Mouse (Mus musculus) lung, embryonic 14.5 days (tissue): Measurements from ENCODE around the gene Brsk1. TPM values are rescaled to one million over a fixed set of nuclear protein-coding genes. Genes with fewer than 3 reads are reported as not detected.

Experiments
- ATAC-seq: fragments of 200-750 bp; cut with Nextera tagmentation; 2 replicates; pipeline ENCODE4 v1.8.0; 2017; ENCODE audit warnings: mild to moderate bottlenecking, moderate TSS enrichment, moderate library complexity; ENCODE audit not compliant: insufficient read depth
- DNase-seq: peaks from one replicate; pipeline ENCODE4 v3.0.0-alpha.2; 2015
- H3K27ac ChIP-seq: fragments of 300-500 bp; sonication (generic); 2 replicates; pipeline ENCODE4 v1.5.1; 2014; ENCODE audit warnings: low read depth, mild to moderate bottlenecking, moderate library complexity
- H3K27me3 ChIP-seq: fragments of 300-500 bp; sonication (generic); 2 replicates; pipeline ENCODE4 v1.6.1; 2014; ENCODE audit warnings: low read length, control low read depth; ENCODE audit not compliant: insufficient read depth
- H3K36me3 ChIP-seq: fragments of 300-500 bp; sonication (generic); 2 replicates; pipeline ENCODE4 v1.6.1; 2014; ENCODE audit warnings: control low read depth; ENCODE audit not compliant: insufficient read depth
- H3K4me1 ChIP-seq: fragments of 300-500 bp; sonication (generic); 2 replicates; pipeline ENCODE4 v1.6.1; 2014; ENCODE audit warnings: antibody characterized with exemption, control low read depth; ENCODE audit not compliant: insufficient read depth
- H3K4me2 ChIP-seq: fragments of 300-500 bp; sonication (generic); 2 replicates; pipeline ENCODE4 v1.6.1; 2014; ENCODE audit warnings: mild to moderate bottlenecking
- H3K4me3 ChIP-seq: fragments of 300-500 bp; sonication (generic); 2 replicates; pipeline ENCODE4 v1.5.1; 2014; ENCODE audit warnings: low read depth, low read length
- H3K9ac ChIP-seq: fragments of 300-500 bp; sonication (generic); 2 replicates; pipeline ENCODE4 v1.6.1; 2014
- H3K9me3 ChIP-seq: fragments of 300-500 bp; sonication (generic); 2 replicates; pipeline ENCODE4 v1.6.1; 2016; ENCODE audit warnings: low read depth, low read length, control low read depth
- CTCF ChIP-seq: IDR thresholded peaks from 2 replicates; pipeline ENCODE4 v1.5.1; 2016; ENCODE audit warnings: antibody characterized with exemption, low read depth
- WGBS: fragments of 180-500 bp; shearing (Covaris S2); extraction: QIAGEN DNeasy Blood & Tissue Kit; methylation state at CpG from one replicate; pipeline ENCODE4 v1.1.7; 2014; 5-methylcytosine and 5-hydroxymethylcytosine counted together
- polyA plus RNA-seq: library from polyadenylated mRNA; unstranded; fragments of >200 nt; fragmentation: Nextera tagmentation; extraction: Ambion mirVana; gene quantifications from 2 replicates; pipeline ENCODE4 v1.2.1, GENCODE M21; 2014

Brsk1 gene
- 1.4 and 1.6 TPM in 2 replicates for polyA plus RNA-seq

- H3K9me3 ChIP-seq, result no peaks in the 10 kb centered on the region
- no peaks in the 10 kb centered on the region for H3K27me3 ChIP-seq
- ATAC-seq (peak; percentile 74), DNase-seq (peak; percentile 85)
- 1% methylated on average over 6 of the region's 18 CpGs for WGBS
- peaks cover 21% of the 10 kb centered on the region for H3K36me3 ChIP-seq
- H3K9ac ChIP-seq, result peak within 1 kb of the TSS; percentile 99
- TF ChIP-seq CTCF, result no peak
- no peaks in the 10 kb centered on the region for H3K4me1 ChIP-seq
- peak within 1 kb of the TSS; percentile 81 for H3K4me2 ChIP-seq
- peak within 1 kb of the TSS; percentile 84 for H3K27ac ChIP-seq
- peak within 1 kb of the TSS; percentile 84 for H3K4me3 ChIP-seq
Measured at GRCm38 (mm10) chr7:4690387-4690786, at the start of gene Brsk1. TSS of gene Brsk1 (plus strand) at chr7:4690604.

GRCm38 (mm10) chr7:4641155-4641554 lies 49.2 kb upstream of the Brsk1 start:
- Histone ChIP-seq H3K4me3 (no peak overlapping the region), H3K4me2 (no peak overlapping the region), H3K9ac (no peak overlapping the region), H3K4me1 (no peaks in the 10 kb centered on the region), H3K9me3 (no peaks in the 10 kb centered on the region), H3K36me3 (peaks cover 80% of the 10 kb centered on the region), H3K27ac (no peak overlapping the region), H3K27me3 (no peaks in the 10 kb centered on the region)
- 82% methylated on average over 11 of the region's 11 CpGs for WGBS
- 0 out of 2 replicates have a peak, but pooled peaks have one; percentile 18 for TF ChIP-seq CTCF
- ATAC-seq, result no peak
- DNase-seq, result no peak

DNA sequence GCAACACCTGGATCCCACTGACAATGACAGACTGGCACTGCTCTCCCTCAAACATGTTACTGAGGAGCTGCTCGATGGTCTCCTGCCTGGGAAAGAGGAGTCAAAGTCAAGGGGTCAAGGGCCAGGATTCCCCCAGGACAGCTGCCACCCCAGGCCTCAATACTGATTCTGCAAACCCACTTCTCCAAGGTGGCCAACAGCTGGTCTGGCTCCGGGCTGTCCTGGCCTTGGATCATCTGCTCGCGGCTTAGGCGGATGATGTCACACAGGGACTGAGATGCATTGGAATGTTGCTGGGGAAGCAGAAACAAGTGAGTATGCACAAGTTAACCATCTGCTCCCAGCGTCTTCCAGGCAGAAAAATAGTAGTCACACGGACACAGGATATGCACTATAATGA lies 48.4 kb upstream of the Brsk1 start:
- H3K4me3 ChIP-seq, result no peak overlapping the region
- H3K4me1 ChIP-seq, result no peaks in the 10 kb centered on the region
- no peak overlapping the region for H3K9ac ChIP-seq
- no peak for TF ChIP-seq CTCF
- 84% methylated on average over 7 of the region's 7 CpGs for WGBS
- no peaks in the 10 kb centered on the region for H3K27me3 ChIP-seq
- DNase-seq (no peak), ATAC-seq (no peak)
- H3K36me3 ChIP-seq, result peaks cover 79% of the 10 kb centered on the region
- no peaks in the 10 kb centered on the region for H3K9me3 ChIP-seq
- H3K27ac ChIP-seq, result no peak overlapping the region
- no peak overlapping the region for H3K4me2 ChIP-seq

DNA sequence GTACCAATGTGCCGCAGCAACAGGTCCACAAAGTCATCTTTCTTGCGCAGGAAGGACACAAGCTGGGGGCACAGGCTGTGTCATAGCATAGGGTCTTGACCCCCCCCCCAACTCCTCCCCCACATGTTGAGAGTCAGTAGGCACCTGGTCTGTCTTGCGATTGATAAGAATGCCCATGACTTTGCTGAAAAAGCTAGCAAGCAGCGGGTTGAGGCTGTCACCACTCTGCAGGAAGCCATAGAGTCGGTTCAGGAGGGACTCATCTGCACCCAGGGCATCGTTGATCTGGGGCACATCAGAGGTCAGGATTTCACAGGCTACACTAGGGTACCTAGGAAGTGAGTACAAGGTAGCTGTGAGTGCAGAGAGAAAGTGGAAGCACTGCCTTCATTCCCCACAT lies 47.2 kb upstream of the Brsk1 start:
- ATAC-seq (no peak), DNase-seq (no peak)
- TF ChIP-seq CTCF, result no peak
- Histone ChIP-seq H3K4me3 (no peak overlapping the region), H3K27ac (no peak overlapping the region), H3K4me2 (no peak overlapping the region), H3K27me3 (no peaks in the 10 kb centered on the region), H3K9me3 (no peaks in the 10 kb centered on the region), H3K9ac (no peak overlapping the region), H3K36me3 (peaks cover 77% of the 10 kb centered on the region), H3K4me1 (no peaks in the 10 kb centered on the region)
- WGBS, result 88% methylated on average over 6 of the region's 6 CpGs

DNA sequence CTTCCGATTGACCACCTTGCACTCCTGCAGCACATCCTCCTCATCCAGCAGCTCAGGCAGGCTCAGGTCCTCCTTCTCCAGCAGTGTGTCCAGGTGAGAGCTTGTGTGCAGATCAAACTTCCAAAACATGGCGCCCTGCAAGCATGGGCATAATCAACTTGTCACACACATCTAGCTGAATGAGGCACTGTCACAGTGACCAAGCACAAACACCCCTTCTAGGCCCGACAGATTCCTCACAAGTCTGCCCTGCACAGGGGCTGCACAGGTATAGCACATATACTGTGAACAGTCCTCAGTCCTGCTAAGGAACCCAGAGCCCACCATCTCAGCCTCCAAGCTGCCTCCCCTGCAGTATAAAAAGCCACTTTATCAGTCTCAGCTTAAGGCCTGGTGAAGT lies 43.6 kb upstream of the Brsk1 start:
- H3K9me3 ChIP-seq, result no peaks in the 10 kb centered on the region
- H3K9ac ChIP-seq, result no peak overlapping the region; the same call in 1 of the 2 replicates
- H3K4me2 ChIP-seq, result no peak overlapping the region
- no peaks in the 10 kb centered on the region for H3K27me3 ChIP-seq
- no peak overlapping the region for H3K27ac ChIP-seq
- TF ChIP-seq CTCF, result no peak
- WGBS, result 83% methylated on average over 3 of the region's 3 CpGs
- H3K36me3 ChIP-seq, result peaks cover 53% of the 10 kb centered on the region
- H3K4me1 ChIP-seq, result no peaks in the 10 kb centered on the region
- no peak for ATAC-seq
- DNase-seq, result no peak
- H3K4me3 ChIP-seq, result no peak overlapping the region

DNA sequence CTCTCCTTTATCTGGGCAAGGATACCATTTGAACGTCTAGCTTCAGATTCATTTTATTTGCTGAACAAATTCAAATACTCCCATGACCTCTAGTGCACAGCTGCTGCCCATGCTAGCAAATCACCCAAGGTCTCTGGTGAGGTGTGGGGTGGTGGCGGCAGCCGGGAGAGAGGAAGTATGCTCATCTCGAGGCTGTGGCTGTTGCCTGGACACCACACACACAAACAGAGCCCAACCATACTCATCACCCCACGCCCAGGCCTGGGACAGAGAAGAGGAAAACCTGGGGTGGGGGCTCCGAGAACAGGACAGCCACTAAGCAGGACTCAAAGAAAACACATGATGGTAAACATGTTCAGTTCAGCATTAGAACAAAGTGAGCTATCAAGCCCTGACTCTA lies 43.1 kb upstream of the Brsk1 start:
- Histone ChIP-seq H3K27ac (no peak overlapping the region), H3K4me1 (no peaks in the 10 kb centered on the region), H3K4me3 (no peak overlapping the region), H3K36me3 (peaks cover 49% of the 10 kb centered on the region), H3K27me3 (no peaks in the 10 kb centered on the region), H3K9ac (no peak overlapping the region; the same call in 1 of the 2 replicates), H3K4me2 (no peak overlapping the region), H3K9me3 (no peaks in the 10 kb centered on the region)
- 44% methylated on average over 6 of the region's 6 CpGs for WGBS
- no peak for DNase-seq
- no peak for TF ChIP-seq CTCF
- 0 out of 2 replicates have a peak, but pooled peaks have one; percentile 17 for ATAC-seq

- H3K36me3 ChIP-seq, result peaks cover 45% of the 10 kb centered on the region
- no peaks in the 10 kb centered on the region for H3K9me3 ChIP-seq
- H3K4me3 ChIP-seq, result no peak overlapping the region
- H3K27ac ChIP-seq, result no peak overlapping the region
- no peak overlapping the region for H3K9ac ChIP-seq
- TF ChIP-seq CTCF, result no peak
- ATAC-seq, result no peak
- DNase-seq, result no peak
- no peaks in the 10 kb centered on the region for H3K27me3 ChIP-seq
- H3K4me1 ChIP-seq, result no peaks in the 10 kb centered on the region
- H3K4me2 ChIP-seq, result no peak overlapping the region
- WGBS, result 85% methylated on average over 2 of the region's 2 CpGs
Measured at GRCm38 (mm10) chr7:4647992-4648391, 42.4 kb upstream of the Brsk1 start.

- no peak overlapping the region for H3K4me3 ChIP-seq
- DNase-seq, result no peak
- no peaks in the 10 kb centered on the region for H3K27me3 ChIP-seq
- no peak overlapping the region for H3K4me2 ChIP-seq
- H3K4me1 ChIP-seq, result no peaks in the 10 kb centered on the region
- no peak overlapping the region for H3K27ac ChIP-seq
- no peak for TF ChIP-seq CTCF
- ATAC-seq, result no peak
- H3K9me3 ChIP-seq, result no peaks in the 10 kb centered on the region
- H3K9ac ChIP-seq, result no peak overlapping the region
- H3K36me3 ChIP-seq, result peaks cover 20% of the 10 kb centered on the region; the same call in 1 of the 2 replicates
- WGBS, result 68% methylated on average over 8 of the region's 8 CpGs
Measured at GRCm38 (mm10) chr7:4651581-4651980, 38.8 kb upstream of the Brsk1 start.
